Mouse (Mus musculus): ENCODE data around the gene Schip1.

GRCm38 (mm10) chr3:68495736-68496242 lies 431.2 kb downstream of the Schip1 start:
- TF ChIP-seq CTCF (IDR thresholded peaks at IDR 0.05; ENCODE audit: low read depth): no peak
- TF ChIP-seq EP300 (IDR thresholded peaks at IDR 0.05; ENCODE audit: low read depth): no peak
